Mouse (Mus musculus): ENCODE results near the gene Adarb2. TPM values are rescaled to one million over a fixed set of nuclear protein-coding genes. Genes with fewer than 3 reads are reported as not detected.

Adarb2 gene
- total and polyA plus RNA-seq, 2 experiments: 0.09 TPM; not detected in 1

- Histone ChIP-seq H3K36me3 (ENCODE audit: control insufficient read depth, insufficient read depth, low read length) (no peaks in the 10 kb centered on the region), H3K9ac (ENCODE audit: low read depth, low read length) (no peak overlapping the region), H3K4me1 (ENCODE audit: control insufficient read depth, insufficient read depth, low read length) (no peaks in the 10 kb centered on the region; the same call in 1 of the 2 replicates), H3K27me3 (ENCODE audit: control insufficient read depth, insufficient read depth, low read length) (no peaks in the 10 kb centered on the region), H3K79me2 (ENCODE audit: control insufficient read depth, insufficient read depth, low read length) (no peaks in the 10 kb centered on the region), H3K4me3 (ENCODE audit: insufficient read depth, low read depth, low read length) (no peak overlapping the region), H3K27ac (replicated peaks; ENCODE audit: insufficient read depth, low read depth, low read length) (no peak overlapping the region)
- no peak for DNase-seq (ENCODE audit: extremely low read depth, low read depth, low spot score)
- 81% methylated on average over 5 of the region's 5 CpGs for WGBS
- TF ChIP-seq POLR2A (IDR thresholded peaks at IDR 0.05; ENCODE audit: extremely low read depth, insufficient read depth, low read length) (no peak), CTCF (IDR thresholded peaks at IDR 0.05; ENCODE audit: low read depth, low read length) (no peak)
Measured at GRCm38 (mm10) chr13:8677174-8677573, 474.5 kb downstream of the Adarb2 start.

- H3K9ac ChIP-seq (ENCODE audit: low read depth, low read length): no peak overlapping the region
- H3K27me3 ChIP-seq (ENCODE audit: control insufficient read depth, insufficient read depth, low read length): no peaks in the 10 kb centered on the region
- peak; percentile 56 for DNase-seq (ENCODE audit: extremely low read depth, low read depth, low spot score)
- no peak overlapping the region for H3K27ac ChIP-seq (replicated peaks; ENCODE audit: insufficient read depth, low read depth, low read length)
- no peak for TF ChIP-seq POLR2A (IDR thresholded peaks at IDR 0.05; ENCODE audit: extremely low read depth, insufficient read depth, low read length)
- TF ChIP-seq CTCF (IDR thresholded peaks at IDR 0.05; ENCODE audit: low read depth, low read length): no peak
- 81% methylated on average over 9 of the region's 9 CpGs for WGBS
- H3K4me1 ChIP-seq (ENCODE audit: control insufficient read depth, insufficient read depth, low read length): no peaks in the 10 kb centered on the region; the same call in 1 of the 2 replicates
- H3K4me3 ChIP-seq (ENCODE audit: insufficient read depth, low read depth, low read length): no peak overlapping the region
- no peaks in the 10 kb centered on the region for H3K36me3 ChIP-seq (ENCODE audit: control insufficient read depth, insufficient read depth, low read length)
- no peaks in the 10 kb centered on the region for H3K79me2 ChIP-seq (ENCODE audit: control insufficient read depth, insufficient read depth, low read length)
Measured at GRCm38 (mm10) chr13:8680470-8681129, 477.9 kb downstream of the Adarb2 start.

- Histone ChIP-seq H3K4me3 (ENCODE audit: insufficient read depth, low read depth, low read length) (no peak overlapping the region), H3K79me2 (ENCODE audit: control insufficient read depth, insufficient read depth, low read length) (no peaks in the 10 kb centered on the region), H3K9ac (ENCODE audit: low read depth, low read length) (no peak overlapping the region), H3K27me3 (ENCODE audit: control insufficient read depth, insufficient read depth, low read length) (no peaks in the 10 kb centered on the region), H3K4me1 (ENCODE audit: control insufficient read depth, insufficient read depth, low read length) (0 out of 2 replicates have a peak, but pooled peaks cover 2% of the 10 kb centered on the region), H3K27ac (replicated peaks; ENCODE audit: insufficient read depth, low read depth, low read length) (no peak overlapping the region), H3K36me3 (ENCODE audit: control insufficient read depth, insufficient read depth, low read length) (no peaks in the 10 kb centered on the region)
- no peak for TF ChIP-seq CTCF (IDR thresholded peaks at IDR 0.05; ENCODE audit: low read depth, low read length)
- TF ChIP-seq POLR2A (IDR thresholded peaks at IDR 0.05; ENCODE audit: extremely low read depth, insufficient read depth, low read length): no peak
- DNase-seq (ENCODE audit: extremely low read depth, low read depth, low spot score): no peak
- WGBS: 89% methylated on average over 6 of the region's 6 CpGs
Measured at GRCm38 (mm10) chr13:8691448-8691847, 488.8 kb downstream of the Adarb2 start.

- 63% methylated on average over 9 of the region's 9 CpGs for WGBS
Measured at GRCm38 (mm10) chr13:8692787-8693186, 490.1 kb downstream of the Adarb2 start.

GRCm38 (mm10) chr13:8698451-8698850, 495.8 kb downstream of the Adarb2 start:
- H3K27me3 ChIP-seq (ENCODE audit: control insufficient read depth, insufficient read depth, low read length): no peaks in the 10 kb centered on the region
- 0 out of 2 replicates have a peak overlapping the region, but pooled peaks have one; percentile 34 for H3K9ac ChIP-seq (ENCODE audit: low read depth, low read length)
- H3K27ac ChIP-seq (replicated peaks; ENCODE audit: insufficient read depth, low read depth, low read length): peak overlapping the region; percentile 100
- no peaks in the 10 kb centered on the region for H3K79me2 ChIP-seq (ENCODE audit: control insufficient read depth, insufficient read depth, low read length)
- peaks cover 23% of the 10 kb centered on the region for H3K4me1 ChIP-seq (ENCODE audit: control insufficient read depth, insufficient read depth, low read length)
- H3K4me3 ChIP-seq (ENCODE audit: insufficient read depth, low read depth, low read length): no peak overlapping the region
- peak; percentile 93 for DNase-seq (ENCODE audit: extremely low read depth, low read depth, low spot score)
- 39% methylated on average over 5 of the region's 5 CpGs for WGBS
- no peaks in the 10 kb centered on the region for H3K36me3 ChIP-seq (ENCODE audit: control insufficient read depth, insufficient read depth, low read length)
- TF ChIP-seq POLR2A (IDR thresholded peaks at IDR 0.05; ENCODE audit: extremely low read depth, insufficient read depth, low read length) (no peak), CTCF (IDR thresholded peaks at IDR 0.05; ENCODE audit: low read depth, low read length) (no peak)

More at GRCm38 (mm10) chr13:8692787-8693186, 490.1 kb downstream of the Adarb2 start:
- no peaks in the 10 kb centered on the region for H3K79me2 ChIP-seq (ENCODE audit: control insufficient read depth, insufficient read depth, low read length)
- peak; percentile 30 for DNase-seq (ENCODE audit: extremely low read depth, low read depth, low spot score)
- no peaks in the 10 kb centered on the region for H3K36me3 ChIP-seq (ENCODE audit: control insufficient read depth, insufficient read depth, low read length)
- no peak overlapping the region for H3K9ac ChIP-seq (ENCODE audit: low read depth, low read length)
- no peaks in the 10 kb centered on the region for H3K27me3 ChIP-seq (ENCODE audit: control insufficient read depth, insufficient read depth, low read length)
- TF ChIP-seq POLR2A (IDR thresholded peaks at IDR 0.05; ENCODE audit: extremely low read depth, insufficient read depth, low read length): no peak
- TF ChIP-seq CTCF (IDR thresholded peaks at IDR 0.05; ENCODE audit: low read depth, low read length): no peak
- H3K4me3 ChIP-seq (ENCODE audit: insufficient read depth, low read depth, low read length): no peak overlapping the region
- H3K27ac ChIP-seq (replicated peaks; ENCODE audit: insufficient read depth, low read depth, low read length): no peak overlapping the region
- 0 out of 2 replicates have a peak, but pooled peaks cover 2% of the 10 kb centered on the region for H3K4me1 ChIP-seq (ENCODE audit: control insufficient read depth, insufficient read depth, low read length)

- Histone ChIP-seq H3K4me1 (ENCODE audit: control insufficient read depth, insufficient read depth, low read length) (peaks cover 23% of the 10 kb centered on the region), H3K79me2 (ENCODE audit: control insufficient read depth, insufficient read depth, low read length) (no peaks in the 10 kb centered on the region), H3K27me3 (ENCODE audit: control insufficient read depth, insufficient read depth, low read length) (no peaks in the 10 kb centered on the region), H3K36me3 (ENCODE audit: control insufficient read depth, insufficient read depth, low read length) (no peaks in the 10 kb centered on the region), H3K9ac (ENCODE audit: low read depth, low read length) (no peak overlapping the region), H3K27ac (replicated peaks; ENCODE audit: insufficient read depth, low read depth, low read length) (peak overlapping the region; percentile 100), H3K4me3 (ENCODE audit: insufficient read depth, low read depth, low read length) (no peak overlapping the region)
- TF ChIP-seq POLR2A (IDR thresholded peaks at IDR 0.05; ENCODE audit: extremely low read depth, insufficient read depth, low read length) (no peak), CTCF (IDR thresholded peaks at IDR 0.05; ENCODE audit: low read depth, low read length) (no peak)
- peak; percentile 96 for DNase-seq (ENCODE audit: extremely low read depth, low read depth, low spot score)
- 12% methylated on average over 3 of the region's 3 CpGs for WGBS
Measured at GRCm38 (mm10) chr13:8699831-8700230, 497.2 kb downstream of the Adarb2 start.
